Mouse (Mus musculus) liver, embryonic 13.5 days (tissue): Measurements from ENCODE around the gene Arhgap4. TPM values are rescaled to one million over a fixed set of nuclear protein-coding genes. Genes with fewer than 3 reads are reported as not detected.

Source experiments
- ATAC-seq: fragments of 200-750 bp; cut with Nextera tagmentation; 2 replicates; pipeline ENCODE4 v1.8.0; 2017; ENCODE audit warnings: low read depth, mild to moderate bottlenecking, moderate number of reproducible peaks, moderate library complexity
- DNase-seq: peaks from one replicate; pipeline ENCODE4 v3.0.0; 2022
- H3K27ac ChIP-seq: fragments of 300-500 bp; sonication (generic); 2 replicates; pipeline ENCODE4 v1.5.1; 2015; ENCODE audit warnings: moderate library complexity, mild to moderate bottlenecking, inconsistent platforms
- H3K27me3 ChIP-seq: fragments of 300-500 bp; sonication (generic); 2 replicates; pipeline ENCODE4 v1.6.1; 2015; ENCODE audit warnings: mild to moderate bottlenecking, inconsistent platforms
- H3K36me3 ChIP-seq: fragments of 300-500 bp; sonication (generic); 2 replicates; pipeline ENCODE4 v1.6.1; 2015; ENCODE audit warnings: mild to moderate bottlenecking, inconsistent platforms
- H3K4me1 ChIP-seq: fragments of 300-500 bp; sonication (generic); replicated peaks from 2 replicates; pipeline ENCODE4 v1.6.1; 2015; ENCODE audit warnings: inconsistent platforms
- H3K4me2 ChIP-seq: fragments of 300-500 bp; sonication (generic); 2 replicates; pipeline ENCODE4 v1.6.1; 2015; ENCODE audit warnings: inconsistent platforms, mild to moderate bottlenecking, moderate library complexity
- H3K4me3 ChIP-seq: fragments of 300-500 bp; sonication (generic); replicated peaks from 2 replicates; pipeline ENCODE4 v1.5.1; 2015; ENCODE audit warnings: mild to moderate bottlenecking, inconsistent platforms
- H3K9ac ChIP-seq: fragments of 300-500 bp; sonication (generic); 2 replicates; pipeline ENCODE4 v1.6.1; 2015; ENCODE audit warnings: mild to moderate bottlenecking, inconsistent platforms
- H3K9me3 ChIP-seq: fragments of 300-500 bp; sonication (generic); replicated peaks from 2 replicates; pipeline ENCODE4 v1.6.1; 2016; ENCODE audit warnings: inconsistent platforms
- WGBS: fragments of 180-500 bp; shearing (Covaris S2); methylation state at CpG from one replicate; pipeline ENCODE4 v1.1.7; 2015; ENCODE audit not compliant: insufficient replicate concordance; 5-methylcytosine and 5-hydroxymethylcytosine counted together
- polyA plus RNA-seq: library from polyadenylated mRNA; unstranded; fragments of >200 nt; fragmentation: Nextera tagmentation; extraction: Ambion mirVana; gene quantifications from 2 replicates; pipeline ENCODE4 v1.2.1, GENCODE M21; 2015

The Arhgap4 gene
- polyA plus RNA-seq, 1 experiment from 2014 or later, result 4.7 TPM

GRCm38 (mm10) chrX:73914827-73915703, 6.6 kb downstream of the Arhgap4 start:
- 23% methylated on average over 31 of the region's 31 CpGs for WGBS
- Histone ChIP-seq H3K9ac (peak overlapping the region; percentile 63), H3K4me1 (peaks cover 40% of the 10 kb centered on the region), H3K9me3 (no peaks in the 10 kb centered on the region), H3K36me3 (peaks cover 32% of the 10 kb centered on the region), H3K27me3 (no peaks in the 10 kb centered on the region), H3K4me3 (peak overlapping the region; percentile 47), H3K4me2 (peak overlapping the region; percentile 74), H3K27ac (peak overlapping the region; percentile 82)
- DNase-seq (peak; percentile 89), ATAC-seq (peak; percentile 96)

DNA sequence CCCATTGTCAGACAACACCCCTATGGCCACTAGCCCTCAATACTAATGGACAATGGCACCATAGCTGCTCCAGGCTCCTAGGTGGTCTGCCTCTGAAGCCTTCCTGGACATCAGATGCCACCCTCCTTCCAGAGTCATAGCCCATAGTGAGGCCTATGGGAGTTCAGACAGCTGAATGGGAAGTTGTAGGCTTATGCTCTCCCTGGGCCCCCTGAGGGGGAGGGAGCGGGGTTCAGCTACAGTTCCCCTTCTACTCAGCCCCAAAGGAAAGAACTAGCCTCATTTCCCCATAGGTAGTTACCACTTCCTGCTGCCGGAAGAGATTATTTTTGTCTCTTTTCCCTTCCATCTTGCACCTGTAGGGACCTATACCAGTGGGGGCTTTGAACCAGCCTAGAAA, 10.1 kb downstream of the Arhgap4 start:
- DNase-seq, result no peak
- Histone ChIP-seq H3K27me3 (no peaks in the 10 kb centered on the region), H3K4me3 (peak overlapping the region; percentile 53; the same call in 1 of the 2 replicates), H3K9ac (no peak overlapping the region), H3K36me3 (no peaks in the 10 kb centered on the region), H3K27ac (peak overlapping the region; percentile 76), H3K9me3 (no peaks in the 10 kb centered on the region), H3K4me2 (peak overlapping the region; percentile 74), H3K4me1 (peaks cover 53% of the 10 kb centered on the region)
- WGBS, result 46% methylated on average over 2 of the region's 2 CpGs
- no peak for ATAC-seq

- WGBS, result 8% methylated on average over 21 of the region's 26 CpGs
- peak; percentile 39 for DNase-seq
- H3K4me1 ChIP-seq, result peaks cover 52% of the 10 kb centered on the region
These were observed 10.5 kb downstream of the Arhgap4 start for GRCm38 (mm10) chrX:73911156-73911555.

DNA sequence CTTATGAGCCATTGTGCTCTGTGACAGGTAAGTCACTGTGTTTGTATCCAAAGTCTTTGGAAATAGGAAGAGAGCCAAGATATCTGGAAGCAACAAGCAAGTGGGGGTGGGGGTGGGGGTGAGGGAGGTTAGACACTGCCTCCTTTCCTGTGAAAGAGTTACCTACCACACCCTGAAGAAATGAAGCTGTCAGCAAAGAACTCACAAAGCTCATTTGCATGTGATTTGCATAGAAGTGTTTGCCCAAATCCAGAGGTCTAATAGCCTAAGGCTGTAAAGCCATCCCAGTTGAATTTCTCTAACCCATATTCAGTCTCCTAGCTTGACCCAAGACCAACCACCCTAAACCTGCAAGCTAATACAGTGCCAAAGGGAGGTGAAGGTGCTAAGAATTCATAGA, 11.2 kb downstream of the Arhgap4 start:
- no peaks in the 10 kb centered on the region for H3K27me3 ChIP-seq
- peak overlapping the region; percentile 76; the same call in 1 of the 2 replicates for H3K27ac ChIP-seq
- ATAC-seq (no peak), DNase-seq (no peak)
- peak overlapping the region; percentile 74 for H3K4me2 ChIP-seq
- no peaks in the 10 kb centered on the region for H3K9me3 ChIP-seq
- no peaks in the 10 kb centered on the region for H3K36me3 ChIP-seq
- peak overlapping the region; percentile 69 for H3K9ac ChIP-seq
- peaks cover 45% of the 10 kb centered on the region for H3K4me1 ChIP-seq
- H3K4me3 ChIP-seq, result peak overlapping the region; percentile 53

More at GRCm38 (mm10) chrX:73911156-73911555, 10.5 kb downstream of the Arhgap4 start:
- Histone ChIP-seq H3K36me3 (no peaks in the 10 kb centered on the region), H3K27ac (peak overlapping the region; percentile 76), H3K27me3 (no peaks in the 10 kb centered on the region), H3K4me3 (peak overlapping the region; percentile 53), H3K4me2 (peak overlapping the region; percentile 74), H3K9ac (peak overlapping the region; percentile 69), H3K9me3 (no peaks in the 10 kb centered on the region)
- ATAC-seq, result peak; percentile 45; the same call in 1 of the 2 replicates

- Histone ChIP-seq H3K27me3 (no peaks in the 10 kb centered on the region), H3K36me3 (peaks cover 3% of the 10 kb centered on the region; the same call in 1 of the 2 replicates), H3K9ac (no peak overlapping the region), H3K4me1 (peaks cover 44% of the 10 kb centered on the region), H3K4me2 (peak overlapping the region; percentile 74), H3K27ac (no peak overlapping the region; the same call in 1 of the 2 replicates), H3K4me3 (0 out of 2 replicates have a peak overlapping the region, but pooled peaks have one; percentile 53), H3K9me3 (no peaks in the 10 kb centered on the region)
- DNase-seq (no peak), ATAC-seq (no peak)
- 14% methylated on average over 1 of the region's 1 CpGs for WGBS
These were observed 11.6 kb downstream of the Arhgap4 start for GRCm38 (mm10) chrX:73910049-73910448.

- no peak for ATAC-seq
- H3K4me2 ChIP-seq, result no peak overlapping the region
These were observed 23.7 kb downstream of the Arhgap4 start for GRCm38 (mm10) chrX:73897959-73898358.

DNA sequence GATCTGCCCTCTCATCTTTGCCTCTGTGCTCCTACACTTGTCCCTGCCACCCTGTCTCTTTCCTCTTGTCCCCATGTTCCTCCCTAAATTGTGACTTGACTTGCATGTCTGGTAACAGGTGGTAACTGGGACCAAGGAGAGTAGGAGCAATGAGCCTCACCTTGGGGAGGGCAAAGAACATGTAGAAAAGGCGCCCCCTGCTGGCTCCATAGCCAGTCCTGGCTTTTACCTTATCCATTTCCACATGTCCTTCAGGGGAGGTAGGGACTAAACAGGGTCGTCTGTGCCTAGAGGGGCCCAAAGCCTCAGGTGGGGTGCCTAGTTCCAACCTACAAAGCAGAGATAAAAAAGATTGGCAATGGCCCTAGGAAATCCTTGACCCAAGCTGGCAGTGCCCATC, 26.0 kb downstream of the Arhgap4 start, which contains the start of gene L1cam:
TSS of gene L1cam (minus strand) at position 387 of the 400 bp plus-strand sequence.
- no peak for ATAC-seq
- H3K4me1 ChIP-seq, result no peaks in the 10 kb centered on the region

More at GRCm38 (mm10) chrX:73897959-73898358, 23.7 kb downstream of the Arhgap4 start:
- no peaks in the 10 kb centered on the region for H3K4me1 ChIP-seq
- no peak overlapping the region for H3K27ac ChIP-seq
- H3K9ac ChIP-seq, result no peak overlapping the region
- H3K4me3 ChIP-seq, result no peak overlapping the region
- no peaks in the 10 kb centered on the region for H3K36me3 ChIP-seq
- H3K9me3 ChIP-seq, result no peaks in the 10 kb centered on the region
- 50% methylated on average over 3 of the region's 3 CpGs for WGBS
- DNase-seq, result no peak
- no peaks in the 10 kb centered on the region for H3K27me3 ChIP-seq

DNA sequence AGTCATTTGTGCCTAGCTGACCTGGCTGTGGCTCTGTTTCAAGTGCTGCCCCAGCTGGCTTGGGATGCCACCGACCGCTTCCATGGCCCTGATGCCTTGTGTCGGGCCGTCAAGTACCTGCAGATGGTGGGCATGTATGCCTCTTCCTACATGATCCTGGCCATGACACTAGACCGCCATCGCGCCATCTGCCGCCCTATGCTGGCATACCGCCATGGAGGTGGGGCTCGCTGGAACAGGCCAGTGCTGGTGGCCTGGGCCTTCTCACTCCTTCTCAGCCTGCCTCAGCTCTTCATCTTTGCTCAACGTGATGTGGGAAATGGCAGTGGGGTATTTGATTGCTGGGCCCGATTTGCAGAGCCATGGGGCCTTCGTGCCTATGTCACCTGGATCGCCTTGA, 28.8 kb downstream of the Arhgap4 start:
- no peak for ATAC-seq
- Histone ChIP-seq H3K27me3 (no peaks in the 10 kb centered on the region), H3K4me3 (no peak overlapping the region), H3K4me1 (no peaks in the 10 kb centered on the region), H3K36me3 (no peaks in the 10 kb centered on the region), H3K9ac (no peak overlapping the region), H3K27ac (no peak overlapping the region), H3K4me2 (no peak overlapping the region), H3K9me3 (no peaks in the 10 kb centered on the region)
- no peak for DNase-seq
- 74% methylated on average over 14 of the region's 14 CpGs for WGBS

More for the DNA sequence above, 26.0 kb downstream of the Arhgap4 start, which contains the start of gene L1cam:
- Histone ChIP-seq H3K27me3 (no peaks in the 10 kb centered on the region), H3K9me3 (no peaks in the 10 kb centered on the region), H3K36me3 (no peaks in the 10 kb centered on the region), H3K27ac (no peak within 1 kb of the TSS), H3K4me2 (no peak within 1 kb of the TSS), H3K9ac (no peak within 1 kb of the TSS), H3K4me3 (no peak within 1 kb of the TSS)
- WGBS, result 17% methylated on average over 2 of the region's 2 CpGs
- no peak for DNase-seq

DNA sequence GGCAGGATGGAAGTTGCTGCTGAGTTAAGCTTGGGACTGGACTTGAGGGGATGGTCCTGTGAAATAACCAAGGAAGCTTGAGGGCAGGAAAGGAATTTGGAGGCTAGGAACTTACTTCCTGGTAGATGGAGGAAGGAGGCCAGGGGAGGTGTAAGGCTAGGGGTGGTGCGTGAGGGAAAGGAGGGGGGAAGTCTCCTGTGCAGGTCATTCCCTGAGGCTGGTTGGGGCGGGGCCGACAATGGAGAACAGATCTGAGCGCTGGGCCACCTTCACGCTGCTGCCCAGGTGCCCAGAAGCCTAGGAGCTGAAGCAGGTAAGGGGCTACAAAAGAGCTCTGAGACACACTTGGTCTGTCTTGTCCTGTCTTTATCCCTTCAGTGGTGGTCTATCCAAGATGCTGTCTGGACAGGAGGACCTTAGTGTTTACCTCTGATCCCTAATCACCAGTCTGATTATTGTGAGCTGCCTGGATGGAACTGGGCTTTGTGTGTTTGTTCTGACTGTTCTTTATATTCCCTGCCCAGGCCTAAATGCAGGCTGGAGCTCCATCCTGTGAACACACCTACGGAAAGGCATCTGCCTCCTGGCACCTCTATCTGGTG, 30.0 kb downstream of the Arhgap4 start, which contains the start of gene Avpr2:
TSS of gene Avpr2 (plus strand) at position 552 of the 602 bp plus-strand sequence.
- H3K27ac ChIP-seq, result no peak within 1 kb of the TSS
- no peaks in the 10 kb centered on the region for H3K4me1 ChIP-seq
- no peaks in the 10 kb centered on the region for H3K27me3 ChIP-seq
- no peaks in the 10 kb centered on the region for H3K36me3 ChIP-seq
- H3K4me3 ChIP-seq, result no peak within 1 kb of the TSS
- ATAC-seq, result no peak
- 49% methylated on average over 6 of the region's 6 CpGs for WGBS
- no peak within 1 kb of the TSS for H3K9ac ChIP-seq
- no peak within 1 kb of the TSS for H3K4me2 ChIP-seq
- DNase-seq, result no peak
- H3K9me3 ChIP-seq, result no peaks in the 10 kb centered on the region

GRCm38 (mm10) chrX:73881463-73881862, 40.2 kb downstream of the Arhgap4 start:
- no peak overlapping the region for H3K4me2 ChIP-seq
- peaks cover 5% of the 10 kb centered on the region; the same call in 1 of the 2 replicates for H3K4me1 ChIP-seq
- no peak overlapping the region for H3K9ac ChIP-seq
- H3K36me3 ChIP-seq, result no peaks in the 10 kb centered on the region
- WGBS, result 34% methylated on average over 6 of the region's 6 CpGs
- DNase-seq, result no peak
- no peak overlapping the region for H3K4me3 ChIP-seq
- no peaks in the 10 kb centered on the region for H3K9me3 ChIP-seq
- ATAC-seq, result no peak
- no peak overlapping the region for H3K27ac ChIP-seq
- H3K27me3 ChIP-seq, result peaks cover 35% of the 10 kb centered on the region

DNA sequence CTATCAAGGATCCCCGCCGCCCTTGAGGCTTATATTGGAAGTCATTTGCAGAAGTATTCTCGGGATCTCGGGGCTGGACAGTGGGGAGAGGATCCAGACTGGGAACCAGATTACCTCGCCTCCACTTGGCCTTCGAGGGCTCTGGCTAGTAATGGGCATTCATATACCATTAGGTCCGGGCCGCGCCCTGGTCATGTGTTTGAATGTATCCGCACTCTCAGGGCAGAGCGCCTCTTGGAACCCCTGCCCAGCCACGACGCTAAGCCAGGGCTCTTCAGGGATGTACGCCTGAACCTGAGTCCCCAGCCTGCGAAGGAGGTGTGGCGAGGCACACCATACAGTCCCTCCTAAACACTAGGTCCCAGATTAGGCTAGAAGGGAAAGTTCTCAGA, 40.6 kb downstream of the Arhgap4 start:
- no peak for DNase-seq

More for the DNA sequence above, 40.6 kb downstream of the Arhgap4 start:
- no peaks in the 10 kb centered on the region for H3K36me3 ChIP-seq
- peak overlapping the region; percentile 50 for H3K4me2 ChIP-seq
- no peaks in the 10 kb centered on the region for H3K9me3 ChIP-seq
- peak overlapping the region; percentile 37 for H3K4me3 ChIP-seq
- WGBS, result 26% methylated on average over 16 of the region's 16 CpGs
- no peak overlapping the region for H3K9ac ChIP-seq
- peaks cover 35% of the 10 kb centered on the region for H3K27me3 ChIP-seq
- no peak for ATAC-seq
- H3K27ac ChIP-seq, result no peak overlapping the region
- peaks cover 5% of the 10 kb centered on the region; the same call in 1 of the 2 replicates for H3K4me1 ChIP-seq
